Mouse (Mus musculus) brain, embryonic 14.5 days (tissue): Measurements from ENCODE around the gene Shisa2. TPM values are rescaled to one million over a fixed set of nuclear protein-coding genes. Genes with fewer than 3 reads are reported as not detected.
A peak's percentile ranks its signal among the peaks of the same experiment; 100 is the strongest.
"Not testable (repeated sequence)": the region's sequence is repeated elsewhere in the genome, so short reads cannot be mapped to it uniquely, and the experiment has no call there.

ENCODE experiments used
- DNase-seq: peaks from one replicate; pipeline ENCODE4 v3.0.0-alpha.2; 2011; ENCODE audit warnings: low read depth
- CTCF ChIP-seq: fragments of 200-500 bp; IDR thresholded peaks from 2 replicates; pipeline ENCODE4 v1.5.1; 2012; ENCODE audit warnings: inconsistent platforms, mild to moderate bottlenecking, moderate library complexity, borderline replicate concordance; ENCODE audit not compliant: insufficient read depth, insufficient read length; ENCODE audit errors: extremely low read depth
- POLR2A ChIP-seq: fragments of 200-500 bp; IDR thresholded peaks from 2 replicates; pipeline ENCODE4 v1.6.1; 2012; ENCODE audit warnings: mild to moderate bottlenecking, inconsistent platforms, borderline replicate concordance; ENCODE audit not compliant: poor library complexity, insufficient read depth, insufficient read length, severe bottlenecking; ENCODE audit errors: extremely low read depth
- polyA plus RNA-seq: library from polyadenylated mRNA; depleted of rRNA; stranded (reverse); fragments of >200 nt; gene quantifications from 2 replicates; pipeline ENCODE4 v1.2.3, GENCODE M21; 2012

The Shisa2 gene
- polyA plus RNA-seq, 1 experiment = 12.2 TPM

DNA sequence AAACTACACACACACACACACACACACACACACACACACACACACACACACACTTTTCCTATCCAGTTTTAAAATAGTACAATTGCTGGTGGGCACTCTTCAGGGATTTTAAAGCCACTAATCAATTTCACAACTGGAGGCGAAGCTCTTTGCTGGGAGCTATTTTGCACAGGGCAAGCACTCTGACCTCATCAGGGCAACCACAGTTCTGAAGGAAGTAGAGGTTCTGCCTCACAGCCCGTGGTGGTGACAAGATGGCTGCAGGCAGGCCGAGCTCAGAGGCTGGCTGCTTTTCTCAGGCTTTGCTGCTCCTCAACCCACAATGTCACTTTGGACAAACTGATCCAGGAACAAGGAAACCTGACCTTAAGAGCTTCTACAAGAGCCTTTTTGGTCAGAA lies 18.1 kb upstream of the Shisa2 start:
- DNase-seq = no peak
- TF ChIP-seq CTCF (no peak), POLR2A (no peak)

- TF ChIP-seq CTCF = peak; percentile 65; the same call in 1 of the 2 replicates
- no peak for TF ChIP-seq POLR2A
- DNase-seq = peak; percentile 72
Observed at GRCm38 (mm10) chr14:59612920-59613625, 12.0 kb upstream of the Shisa2 start.

DNA sequence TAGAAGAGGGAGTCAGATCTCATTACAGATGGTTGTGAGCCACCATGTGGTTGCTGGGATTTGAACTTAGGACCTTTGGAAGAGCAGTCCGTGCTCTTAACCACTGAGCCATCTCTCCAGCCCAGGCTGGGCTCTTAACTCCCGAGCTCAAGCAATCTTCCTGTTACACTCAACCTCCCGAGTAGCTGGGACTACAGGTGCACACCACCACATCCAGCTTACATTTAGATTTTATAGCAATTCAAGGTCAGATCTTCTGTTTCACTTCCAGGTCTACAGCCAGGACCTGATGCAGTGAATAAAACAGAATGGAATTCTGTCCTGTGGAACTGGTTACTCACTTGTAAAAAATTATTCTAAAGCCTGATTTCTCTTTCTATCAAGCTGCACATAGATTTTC lies 11.0 kb upstream of the Shisa2 start:
- DNase-seq = not testable (repeated sequence)

- no peak for DNase-seq
- no peak for TF ChIP-seq CTCF
- TF ChIP-seq POLR2A = no peak
Observed at GRCm38 (mm10) chr14:59616802-59617201, 8.3 kb upstream of the Shisa2 start.

DNA sequence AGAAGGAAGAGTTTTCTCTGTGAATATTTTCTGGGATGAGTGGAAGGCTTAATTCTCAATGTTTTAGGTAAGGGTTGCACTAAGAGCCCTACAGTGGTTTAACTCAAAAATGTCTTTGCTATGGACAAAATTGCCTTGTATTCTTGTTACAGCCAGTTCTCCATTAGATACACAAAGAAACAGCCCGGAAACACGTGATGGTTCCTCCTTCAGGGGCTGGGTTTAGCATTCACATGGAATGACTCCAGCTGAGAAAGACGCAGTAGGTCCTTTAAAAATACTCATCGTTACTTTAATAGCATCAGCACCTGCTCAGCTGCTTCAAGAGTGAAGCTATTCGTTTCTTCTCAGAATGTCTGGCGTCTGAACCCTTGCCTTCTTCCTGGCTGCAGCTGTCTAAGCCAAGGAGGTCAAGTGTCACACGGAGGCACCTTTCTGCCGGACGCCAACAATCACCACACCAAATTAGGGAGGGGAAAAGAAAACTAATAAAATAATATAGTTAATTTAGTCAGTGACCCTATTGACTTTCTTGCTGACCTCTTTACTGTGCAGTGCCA lies 702 bp upstream of the Shisa2 start:
- no peak for TF ChIP-seq POLR2A
- TF ChIP-seq CTCF = no peak
- no peak for DNase-seq

DNA sequence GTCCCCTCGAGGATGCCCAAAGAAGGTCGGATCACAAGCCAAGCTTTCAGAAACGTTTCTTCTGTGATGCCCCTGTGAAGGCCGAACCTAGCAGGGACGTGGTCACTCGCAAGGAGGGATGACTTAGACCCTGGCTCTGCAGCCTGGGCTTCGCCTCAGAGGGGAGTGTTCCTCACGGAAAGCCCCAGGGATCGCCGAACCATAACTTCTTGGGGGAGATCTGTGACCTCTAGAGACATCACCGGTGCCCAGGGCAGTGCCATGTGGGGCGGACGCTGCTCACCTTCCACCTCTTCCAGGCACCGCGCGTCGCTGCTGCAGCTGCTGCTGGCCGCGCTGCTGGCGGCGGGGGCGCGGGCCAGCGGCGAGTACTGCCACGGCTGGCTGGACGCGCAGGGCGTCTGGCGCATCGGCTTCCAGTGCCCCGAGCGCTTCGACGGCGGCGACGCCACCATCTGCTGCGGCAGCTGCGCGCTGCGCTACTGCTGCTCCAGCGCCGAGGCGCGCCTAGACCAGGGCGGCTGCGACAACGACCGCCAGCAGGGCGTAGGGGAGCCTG lies 777 bp downstream of the Shisa2 start:
- DNase-seq = peak; percentile 85

DNA sequence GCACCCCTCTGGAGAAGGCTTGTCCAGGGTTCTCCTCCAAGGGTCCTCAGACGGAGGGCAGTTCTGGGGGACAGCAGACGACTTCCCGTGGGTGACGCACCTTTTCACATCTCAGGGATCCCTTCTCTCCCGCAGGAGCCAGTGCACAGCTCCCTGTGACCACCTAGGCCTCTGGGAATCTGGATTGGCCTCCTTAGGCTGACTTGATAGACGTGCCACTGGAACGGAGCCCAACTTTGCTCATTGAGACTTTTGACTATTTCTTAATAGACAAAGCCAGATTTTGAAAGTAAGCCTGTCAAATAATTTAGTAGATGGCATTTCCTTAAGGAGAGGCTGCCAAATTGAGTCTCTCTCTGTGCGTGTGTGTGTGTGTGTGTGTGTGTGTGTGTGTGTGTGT lies 1.6 kb downstream of the Shisa2 start:
- peak; percentile 89 for DNase-seq
- no peak for TF ChIP-seq CTCF
- TF ChIP-seq POLR2A = no peak

More for the DNA sequence above, 777 bp downstream of the Shisa2 start:
- TF ChIP-seq POLR2A (no peak), CTCF (no peak)

DNA sequence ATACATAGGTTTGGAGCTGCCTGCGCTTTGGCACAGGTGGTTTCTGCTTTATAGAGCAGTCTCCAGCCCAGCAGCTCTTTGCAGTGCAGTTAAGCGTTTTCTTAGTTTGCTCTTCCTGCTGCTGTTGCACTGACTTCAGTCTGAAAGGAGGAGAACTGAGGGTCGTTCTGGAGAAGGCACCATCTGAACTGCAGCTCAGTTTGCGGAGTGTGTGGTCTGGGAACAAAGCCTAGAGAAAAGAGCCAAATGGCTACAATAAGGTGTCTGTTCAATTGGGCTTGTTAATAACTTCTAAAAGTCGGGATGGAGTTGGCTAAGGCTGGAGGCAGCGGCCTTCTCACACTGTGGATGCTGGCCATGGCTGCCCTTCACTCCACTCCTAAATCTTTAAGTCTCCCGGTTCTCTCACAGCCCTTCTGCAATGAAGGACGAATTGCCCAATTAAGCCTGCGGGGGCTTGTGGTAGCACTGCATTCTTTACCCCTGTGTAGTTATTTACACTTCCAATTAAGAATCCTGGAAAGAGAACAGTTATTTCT lies 2.1 kb downstream of the Shisa2 start:
- peak; percentile 91 for DNase-seq
- TF ChIP-seq POLR2A (no peak), CTCF (no peak)

DNA sequence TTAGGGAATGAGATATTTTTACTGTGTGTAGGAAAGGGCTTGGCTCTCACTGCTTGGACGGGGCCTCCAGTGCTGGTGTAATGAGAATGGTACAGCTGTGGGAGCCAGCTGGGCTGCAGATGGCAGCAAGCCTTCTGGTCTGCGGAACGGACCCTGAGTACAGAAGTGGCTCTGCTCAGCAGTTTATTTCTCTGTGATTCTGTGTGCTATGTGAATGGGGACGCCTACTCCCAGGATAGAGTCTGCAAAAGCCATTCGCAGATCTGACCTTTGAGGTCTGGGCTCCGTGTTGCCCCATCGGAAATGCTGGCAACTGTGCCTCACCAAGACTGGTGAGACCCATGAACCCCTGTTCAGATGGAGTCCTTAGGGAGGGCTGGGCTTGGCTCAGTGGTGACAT lies 2.7 kb downstream of the Shisa2 start:
- peak; percentile 86 for DNase-seq
- TF ChIP-seq POLR2A = no peak
- no peak for TF ChIP-seq CTCF

DNA sequence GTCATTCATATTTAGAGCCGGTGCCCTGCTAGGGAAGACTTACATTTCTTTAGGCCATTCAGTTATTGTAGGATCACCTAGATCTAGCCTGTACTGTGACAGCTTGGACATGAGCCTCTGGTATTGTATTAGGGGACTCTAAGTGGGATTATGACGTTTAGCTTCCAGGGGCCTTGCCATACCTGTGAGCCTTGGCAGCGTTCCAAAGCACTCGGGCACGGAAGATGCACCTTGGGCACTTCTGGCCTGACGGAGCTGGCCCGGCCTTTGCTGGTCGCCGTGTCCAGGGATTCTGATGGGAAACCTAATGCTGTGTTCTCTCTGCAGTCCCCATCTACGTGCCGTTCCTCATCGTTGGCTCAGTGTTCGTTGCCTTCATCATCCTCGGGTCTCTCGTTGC lies 4.2 kb downstream of the Shisa2 start:
- no peak for TF ChIP-seq POLR2A
- TF ChIP-seq CTCF = no peak
- no peak for DNase-seq

- TF ChIP-seq POLR2A (no peak), CTCF (no peak)
Observed at GRCm38 (mm10) chr14:59630096-59630495, 5.0 kb downstream of the Shisa2 start.

DNA sequence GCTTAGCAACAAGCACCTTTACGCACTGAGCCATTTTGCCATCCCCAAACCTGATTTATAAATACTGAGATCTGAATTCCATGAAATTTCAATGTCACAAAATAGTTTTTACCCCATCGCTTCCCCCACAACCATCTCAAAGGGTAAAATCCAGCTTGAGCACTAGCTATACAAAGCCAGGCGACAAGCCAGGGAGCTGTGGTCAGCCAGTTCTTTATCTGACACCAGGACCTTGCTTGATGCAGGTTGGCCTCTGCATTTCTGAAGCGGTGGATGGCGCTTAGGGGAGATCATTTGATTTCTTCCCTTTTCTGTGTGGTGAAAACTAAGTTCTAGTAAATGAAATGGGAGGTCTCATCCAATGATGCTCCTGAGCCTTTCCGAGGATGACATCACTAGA lies 7.0 kb downstream of the Shisa2 start:
- DNase-seq = no peak
- no peak for TF ChIP-seq CTCF
- TF ChIP-seq POLR2A = no peak

More at GRCm38 (mm10) chr14:59630096-59630495, 5.0 kb downstream of the Shisa2 start:
- no peak for DNase-seq

DNA sequence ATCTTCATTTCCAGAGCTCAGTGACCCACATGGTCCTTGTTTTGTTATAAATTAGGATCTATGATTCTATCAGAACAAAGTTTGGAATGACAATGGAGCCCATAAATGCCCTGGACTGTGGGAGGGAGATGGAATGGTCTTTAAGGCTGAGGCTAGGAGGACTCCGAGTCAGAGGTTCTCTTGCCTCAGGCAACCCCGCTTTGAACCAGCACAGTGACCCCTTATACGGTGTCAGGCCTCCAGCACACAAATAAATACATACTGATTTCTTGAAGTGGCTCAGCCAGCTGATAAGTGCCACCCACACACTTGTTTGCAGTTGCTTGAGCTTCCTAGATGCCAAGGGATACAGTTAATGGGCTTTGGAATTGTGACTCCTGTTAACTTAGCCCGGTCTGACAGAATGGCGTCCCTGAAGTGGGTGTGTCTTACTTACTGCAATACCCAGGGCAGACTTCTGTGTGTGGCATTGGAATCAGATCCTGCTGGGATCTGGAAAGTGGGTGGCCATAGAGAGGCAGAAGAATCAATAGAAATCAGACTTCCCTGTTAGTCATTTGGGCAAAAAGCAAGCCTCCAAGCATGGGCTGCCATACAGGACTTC lies 8.3 kb downstream of the Shisa2 start:
- DNase-seq = no peak
- no peak for TF ChIP-seq CTCF
- TF ChIP-seq POLR2A = no peak
